Mouse (Mus musculus) left cerebral cortex, adult 2 months (tissue): ENCODE measurements around the gene Pappa. TPM values are rescaled to one million over a fixed set of nuclear protein-coding genes. Genes with fewer than 3 reads are reported as not detected.
A peak's percentile ranks its signal among the peaks of the same experiment; 100 is the strongest.

Experiments used
- DNase-seq, 2 experiments: peaks; one replicate each; pipeline ENCODE4 v3.0.0; 2021 to 2022; ENCODE audit warnings: low spot score in 2 of 2, mixed read lengths in 1 of 2; ENCODE audit errors: extremely low spot score in 1 of 2
- H3K27ac ChIP-seq: fragments of 200-600 bp; 2 replicates; pipeline ENCODE4 v1.8.1; 2022
- H3K4me3 ChIP-seq: fragments of 200-600 bp; 2 replicates; pipeline ENCODE4 v1.8.1; 2022
- CTCF ChIP-seq: fragments of 200-600 bp; IDR thresholded peaks from 2 replicates; pipeline ENCODE4 v1.8.1; 2022; ENCODE audit warnings: antibody characterized with exemption, mild to moderate bottlenecking, moderate library complexity
- intact Hi-C: fragments of 180-260 bp; cut with DNase I; formaldehyde crosslinking; loops from one replicate; pipeline ENCODE4 v1.15.1; 2025
- total RNA-seq, 2 experiments: library from RNA; stranded (reverse); gene quantifications; 2 replicates each; pipeline ENCODE4 v1.2.3; 2021

Gene Pappa
- total RNA-seq, 2 experiments from 2014 or later, result 0.47 to 0.61 TPM

DNA sequence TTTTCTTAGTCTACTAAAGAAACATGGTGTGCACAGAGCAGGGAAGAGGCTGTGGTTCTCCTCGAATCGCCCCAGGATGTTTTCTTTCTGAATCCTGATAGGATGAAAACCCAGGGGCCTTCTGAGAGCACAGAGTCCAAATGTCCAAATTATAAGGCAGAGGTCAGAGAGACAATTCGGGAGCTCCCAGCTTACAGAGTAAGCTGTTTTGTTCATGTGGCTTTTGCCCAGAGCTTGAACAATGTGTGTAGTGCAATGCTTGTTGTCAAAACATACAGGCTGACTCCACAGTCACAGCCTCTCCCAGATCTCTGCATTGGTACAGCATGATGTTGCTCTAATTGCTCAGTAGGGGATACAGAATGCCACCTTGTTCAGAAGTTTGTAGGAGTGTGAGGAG, 178.7 kb downstream of the Pappa start:
- no peak overlapping the region for H3K4me3 ChIP-seq
- no peak for TF ChIP-seq CTCF
- intact Hi-C loops, result no loop called here
- DNase-seq, result no peak
- H3K27ac ChIP-seq, result no peak overlapping the region

DNA sequence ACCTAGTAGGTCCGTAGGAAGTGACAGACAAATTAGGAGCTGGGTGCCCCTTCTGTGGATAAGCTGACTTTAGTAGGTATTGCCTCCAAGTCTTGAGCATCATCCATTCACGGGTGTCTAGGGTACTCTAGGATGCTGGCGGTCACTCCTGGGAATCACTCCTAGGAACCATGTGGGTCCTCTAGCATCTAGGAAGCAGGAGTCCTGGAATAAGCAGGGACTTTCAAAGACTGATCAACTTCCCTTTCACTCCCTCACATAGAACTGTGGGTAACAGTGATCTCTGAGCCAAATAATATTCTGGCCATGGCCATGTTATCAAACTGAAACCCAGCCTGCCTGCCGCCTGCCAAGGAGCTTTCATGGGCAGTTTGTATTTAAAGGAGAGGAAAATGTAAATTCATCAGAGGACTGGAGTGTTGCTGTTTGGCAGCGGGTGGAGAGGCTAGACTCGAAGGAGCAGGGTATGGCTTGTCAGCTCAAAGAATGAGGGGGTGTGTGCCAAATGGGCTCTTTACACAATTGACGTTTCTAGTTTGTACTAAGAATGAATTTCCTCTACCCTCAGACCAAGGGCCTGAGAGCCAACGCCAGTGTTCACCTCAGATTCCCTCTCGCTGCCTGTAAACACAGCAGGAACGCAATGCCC, 194.0 kb downstream of the Pappa start:
- Histone ChIP-seq H3K4me3 (no peak overlapping the region), H3K27ac (no peak overlapping the region)
- TF ChIP-seq CTCF, result no peak
- no peak for DNase-seq
- intact Hi-C loops, result no loop called here

DNA sequence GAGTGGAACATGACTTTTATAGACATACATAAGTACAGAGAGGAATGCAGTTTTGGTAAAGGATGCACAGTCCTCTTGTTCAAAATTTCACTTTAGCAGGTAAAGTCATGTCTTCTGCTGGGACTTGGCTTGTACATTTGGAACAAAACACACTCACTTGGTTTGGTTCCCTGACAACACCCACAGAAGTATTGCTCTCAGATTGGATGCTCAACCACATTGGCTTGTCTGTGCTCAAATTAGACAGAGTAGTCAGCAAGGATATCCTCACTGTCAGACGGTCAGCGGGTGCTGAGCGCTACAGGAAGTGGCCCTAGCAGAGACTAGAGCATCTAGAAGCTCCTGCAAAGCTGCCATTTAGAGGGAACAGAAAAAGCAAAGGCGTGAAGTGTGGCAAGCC, 197.4 kb downstream of the Pappa start:
- TF ChIP-seq CTCF, result no peak
- intact Hi-C loops, result loop anchor here (5.0 kb wide), 1 partner anchor 156 kb away; no protein-coding TSS in a partner anchor
- Histone ChIP-seq H3K4me3 (no peak overlapping the region), H3K27ac (no peak overlapping the region)
- DNase-seq, result peak in 1 of 2 experiments; percentile 16

DNA sequence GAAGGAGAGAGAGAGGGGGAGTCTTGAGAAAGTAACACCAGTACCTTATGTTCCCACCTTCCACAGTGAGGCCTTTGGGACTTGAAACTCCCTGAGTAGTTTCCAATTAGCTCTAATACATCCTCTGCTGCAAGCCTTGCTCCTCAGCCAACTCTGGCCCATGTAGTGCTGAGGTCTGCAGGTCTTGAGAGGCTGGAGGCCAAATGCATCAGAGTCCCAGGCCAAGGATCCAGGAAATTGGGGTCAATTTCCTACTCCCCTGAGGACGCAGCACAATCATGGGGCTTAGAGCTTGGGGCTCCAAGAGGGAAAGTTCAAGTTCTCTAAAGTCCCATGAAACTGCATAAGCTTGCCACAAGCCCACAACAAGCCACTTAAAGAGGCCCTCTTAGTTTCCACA, 198.0 kb downstream of the Pappa start:
- no peak overlapping the region for H3K27ac ChIP-seq
- no peak for DNase-seq
- no peak for TF ChIP-seq CTCF
- intact Hi-C loops, result loop anchor here (5.0 kb wide), 1 partner anchor 155 kb away; no protein-coding TSS in a partner anchor
- H3K4me3 ChIP-seq, result no peak overlapping the region

DNA sequence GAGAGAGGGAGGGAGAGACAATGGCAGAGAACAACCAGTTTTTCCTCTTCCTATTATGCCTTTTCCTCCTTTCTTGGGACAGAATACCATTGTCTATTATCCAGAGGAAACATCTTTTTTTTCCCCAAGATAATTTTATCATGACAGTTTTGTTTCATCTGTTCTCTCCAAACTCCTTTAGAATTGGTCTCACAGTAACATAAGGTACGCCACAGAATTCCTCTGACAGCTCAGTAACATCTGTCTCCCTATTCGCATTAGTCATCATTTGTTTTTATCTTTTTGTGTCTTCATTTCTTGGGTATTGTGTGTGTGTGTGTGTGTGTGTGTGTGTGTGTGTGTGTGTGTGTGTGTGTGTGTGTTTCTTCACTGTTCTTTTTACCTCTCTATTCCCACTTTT, 201.8 kb downstream of the Pappa start:
- no peak for TF ChIP-seq CTCF
- no peak for DNase-seq
- intact Hi-C loops, result no loop called here
- H3K27ac ChIP-seq, result no peak overlapping the region
- no peak overlapping the region for H3K4me3 ChIP-seq

DNA sequence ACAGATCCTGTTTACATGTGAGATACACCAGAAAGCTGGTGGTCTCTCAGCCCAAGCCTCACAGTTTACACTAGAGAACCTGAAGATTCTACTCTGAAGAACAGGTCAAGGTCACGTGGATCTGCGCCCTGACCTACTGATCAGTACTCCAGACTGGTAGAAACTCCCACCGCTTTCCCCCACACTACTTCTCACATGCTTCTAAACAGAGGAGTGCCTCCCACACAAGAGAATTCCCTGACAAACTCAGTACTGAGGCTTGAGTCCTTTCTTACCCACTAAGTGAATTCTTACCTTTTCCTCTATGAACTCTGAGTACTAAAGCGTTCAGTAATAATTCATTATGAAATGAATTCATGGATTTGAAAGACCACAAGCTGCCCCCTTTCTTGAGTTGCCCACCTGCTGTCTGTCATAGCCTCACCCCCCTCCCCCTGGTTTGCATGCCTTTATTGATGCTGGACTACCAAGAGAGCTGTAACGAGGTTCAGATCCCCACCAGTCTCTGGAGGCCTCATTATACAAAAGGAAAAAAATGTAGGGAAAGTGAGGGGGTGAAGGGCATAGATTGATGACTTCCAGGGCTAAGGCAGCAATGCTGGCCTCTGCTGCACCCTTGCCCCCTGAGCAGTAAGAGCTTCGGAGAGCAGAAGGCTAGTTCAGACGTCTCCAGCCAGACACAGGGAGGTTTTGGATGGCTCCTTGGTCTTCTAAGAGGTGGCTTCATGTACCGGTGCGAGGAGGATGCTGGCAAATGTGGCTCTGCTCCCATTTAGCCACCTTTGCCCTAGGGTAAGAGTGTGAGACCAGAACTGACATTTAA, 204.7 kb downstream of the Pappa start:
- H3K27ac ChIP-seq, result no peak overlapping the region
- intact Hi-C loops, result no loop called here
- DNase-seq, result peak in 1 of 2 experiments; percentile 22
- H3K4me3 ChIP-seq, result no peak overlapping the region
- no peak for TF ChIP-seq CTCF

DNA sequence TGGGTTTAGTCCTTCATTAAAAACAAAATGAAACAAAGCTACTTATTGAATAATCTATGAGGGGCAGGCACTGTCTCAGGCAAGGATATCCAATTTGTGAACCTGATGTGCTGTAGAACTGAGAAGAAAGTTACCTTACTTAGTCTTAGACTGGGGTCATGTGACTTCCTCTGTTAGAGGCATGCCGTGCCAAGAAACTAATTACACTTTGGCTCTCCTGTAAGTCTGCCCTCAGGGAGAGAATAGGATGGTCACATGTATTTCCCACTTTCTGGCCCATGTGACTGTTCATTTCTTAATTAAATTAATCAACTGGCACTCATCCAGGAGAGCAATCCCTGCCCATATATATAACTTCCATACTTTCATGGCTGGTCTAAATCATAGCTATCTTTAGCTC, 209.7 kb downstream of the Pappa start:
- intact Hi-C loops, result no loop called here
- no peak for TF ChIP-seq CTCF
- DNase-seq, result no peak
- no peak overlapping the region for H3K27ac ChIP-seq
- no peak overlapping the region for H3K4me3 ChIP-seq

DNA sequence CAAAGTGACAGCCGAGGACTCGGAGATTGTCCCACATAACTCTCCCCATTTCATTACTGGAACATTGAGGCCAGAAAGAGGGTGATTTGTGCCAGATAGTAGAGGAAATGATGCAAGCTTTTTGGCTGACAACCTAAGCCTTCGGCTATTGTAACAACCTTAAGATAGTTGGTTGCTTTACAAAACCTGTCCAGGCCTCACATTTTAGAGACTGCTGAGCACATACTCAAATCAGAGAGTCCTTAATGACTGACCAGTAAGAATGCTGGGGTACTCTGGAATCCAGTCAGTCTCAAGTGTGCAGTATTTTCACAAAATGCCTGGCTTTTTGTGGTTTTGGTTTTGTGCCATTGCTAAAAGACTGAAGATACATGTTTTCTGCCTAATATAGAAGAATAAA, 217.8 kb downstream of the Pappa start:
- Histone ChIP-seq H3K4me3 (no peak overlapping the region), H3K27ac (no peak overlapping the region)
- intact Hi-C loops, result no loop called here
- no peak for DNase-seq
- no peak for TF ChIP-seq CTCF

DNA sequence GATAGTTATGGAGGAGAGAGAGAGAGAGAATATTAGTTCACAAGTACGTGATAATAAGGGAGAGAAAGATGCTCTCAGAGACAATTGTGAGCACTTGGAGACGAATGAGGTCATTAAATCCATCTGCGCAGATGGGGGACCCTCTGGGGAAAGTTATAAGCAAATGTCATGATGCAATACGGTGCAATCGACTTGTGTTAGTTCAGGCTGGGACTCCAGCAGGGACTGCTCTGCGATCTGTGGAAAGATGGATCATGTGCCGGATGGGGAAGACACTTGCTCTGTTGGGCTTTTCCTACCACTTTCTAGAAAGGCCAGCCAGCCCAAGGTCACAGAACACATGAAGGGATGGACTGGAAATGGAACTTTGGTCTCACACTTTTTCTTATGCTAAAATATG, 226.5 kb downstream of the Pappa start:
- DNase-seq, result no peak
- no peak for TF ChIP-seq CTCF
- no peak overlapping the region for H3K4me3 ChIP-seq
- intact Hi-C loops, result no loop called here
- no peak overlapping the region for H3K27ac ChIP-seq

DNA sequence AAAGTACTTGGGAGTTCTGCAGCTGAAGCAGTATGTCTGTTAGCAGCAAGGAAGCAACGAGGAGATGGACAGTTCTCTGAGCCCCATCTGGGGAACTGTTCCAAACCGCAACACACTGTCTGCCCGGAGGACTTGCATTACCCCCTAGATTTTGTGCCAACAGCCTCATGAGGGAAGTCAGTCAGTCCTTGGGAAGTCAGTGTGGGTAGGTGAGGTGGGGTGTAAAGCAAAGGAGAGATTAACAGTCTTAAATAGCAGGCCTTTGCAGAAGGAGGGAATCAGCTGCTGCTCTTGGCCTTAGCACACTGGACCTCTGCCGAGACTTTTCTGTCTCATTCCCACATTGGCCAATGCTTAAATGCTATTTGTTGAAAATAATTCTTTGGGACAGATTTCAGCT, 230.6 kb downstream of the Pappa start:
- TF ChIP-seq CTCF, result no peak
- no peak overlapping the region for H3K4me3 ChIP-seq
- intact Hi-C loops, result no loop called here
- H3K27ac ChIP-seq, result no peak overlapping the region
- no peak for DNase-seq

DNA sequence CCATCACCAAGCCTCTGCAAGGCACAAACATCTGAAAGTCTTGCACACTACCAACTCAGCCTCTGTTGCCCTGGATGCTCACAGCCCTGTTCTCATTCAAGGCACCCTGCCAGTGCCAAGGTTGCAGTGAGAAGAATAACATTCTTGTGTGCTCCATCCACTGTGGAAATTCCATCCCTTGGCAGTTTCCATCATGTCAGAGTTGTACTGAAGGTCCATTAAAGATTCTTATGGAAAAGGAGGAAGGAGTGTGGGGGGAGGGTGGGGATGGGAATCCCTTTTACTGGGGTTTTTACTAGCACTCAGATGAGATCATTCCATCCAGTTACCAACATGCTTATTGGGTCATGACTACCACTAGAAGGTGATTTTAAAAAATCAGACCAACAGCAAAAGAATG, 243.2 kb downstream of the Pappa start:
- DNase-seq, result no peak
- Histone ChIP-seq H3K27ac (no peak overlapping the region), H3K4me3 (no peak overlapping the region)
- intact Hi-C loops, result no loop called here
- no peak for TF ChIP-seq CTCF

DNA sequence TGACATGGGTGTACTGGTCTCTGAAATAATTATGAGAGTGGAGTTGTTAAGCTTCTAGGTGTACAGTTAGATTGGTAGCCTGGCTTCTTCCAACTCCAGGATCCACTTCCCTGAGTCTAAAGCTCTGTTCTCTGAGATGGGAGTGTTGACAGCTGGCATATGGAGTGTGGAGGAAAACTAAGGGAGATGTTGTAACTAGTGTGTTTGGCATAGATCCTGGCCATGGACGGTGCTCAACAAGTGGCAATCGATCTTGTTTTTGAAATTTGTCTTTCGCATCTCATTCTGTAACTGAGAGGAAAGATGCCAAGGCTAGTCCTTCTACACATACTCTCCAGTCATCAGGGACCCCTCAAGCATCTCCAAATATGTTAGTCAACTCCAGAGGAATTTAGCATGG, 248.8 kb downstream of the Pappa start:
- intact Hi-C loops, result no loop called here
- no peak for DNase-seq
- Histone ChIP-seq H3K27ac (no peak overlapping the region), H3K4me3 (no peak overlapping the region)
- no peak for TF ChIP-seq CTCF

DNA sequence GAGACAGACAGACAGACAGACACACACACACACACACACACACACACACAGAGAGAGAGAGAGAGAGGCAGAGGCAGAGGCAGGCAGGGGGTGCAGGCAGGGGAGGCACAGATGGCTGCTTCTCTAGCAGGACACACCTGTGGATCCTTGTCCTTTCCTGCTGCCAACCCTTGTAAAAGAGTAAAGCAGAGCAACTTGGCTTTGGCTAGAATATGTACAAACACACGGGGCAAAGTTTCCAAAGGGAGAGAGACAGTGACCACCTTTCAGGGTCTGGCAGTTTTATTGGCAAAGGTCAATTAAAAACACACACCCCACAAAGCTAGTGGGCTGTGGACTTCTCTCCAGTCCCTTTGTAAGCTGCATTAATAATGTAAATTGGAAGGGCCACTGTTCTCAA, 249.9 kb downstream of the Pappa start:
- Histone ChIP-seq H3K27ac (no peak overlapping the region), H3K4me3 (no peak overlapping the region)
- no peak for DNase-seq
- intact Hi-C loops, result no loop called here
- TF ChIP-seq CTCF, result no peak
